Mouse (Mus musculus) bone marrow, adult 2 months (tissue): ENCODE measurements around the gene Gm20721. TPM values are rescaled to one million over a fixed set of nuclear protein-coding genes. Genes with fewer than 3 reads are reported as not detected.
"Not testable (repeated sequence)": the region's sequence is repeated elsewhere in the genome, so short reads cannot be mapped to it uniquely, and the experiment has no call there.

Experiments
- H3K27ac ChIP-seq: fragments of 200-500 bp; 2 replicates; pipeline ENCODE4 v1.5.1; 2012; ENCODE audit warnings: low read depth, mild to moderate bottlenecking, control low read depth, inconsistent platforms, low read length; ENCODE audit not compliant: control insufficient read depth, poor library complexity, insufficient read depth
- H3K4me1 ChIP-seq: fragments of 200-500 bp; 2 replicates; pipeline ENCODE4 v1.6.1; 2011; ENCODE audit warnings: low read length; ENCODE audit not compliant: control insufficient read depth, insufficient read depth
- H3K4me3 ChIP-seq: fragments of 200-500 bp; replicated peaks from 2 replicates; pipeline ENCODE3; 2011; ENCODE audit warnings: mild to moderate bottlenecking, low read depth, low read length, control low read depth; ENCODE audit not compliant: control insufficient read depth
- CTCF ChIP-seq: fragments of 200-500 bp; IDR thresholded peaks from 2 replicates; pipeline ENCODE4 v1.5.1; 2011; ENCODE audit warnings: low read length, control low read depth; ENCODE audit not compliant: control insufficient read depth, insufficient read depth
- POLR2A ChIP-seq: fragments of 200-500 bp; IDR thresholded peaks from 2 replicates; pipeline ENCODE4 v1.6.1; 2011; ENCODE audit warnings: low read depth, mild to moderate bottlenecking, control low read depth, low read length, borderline replicate concordance; ENCODE audit not compliant: control insufficient read depth
- WGBS: fragments of 180-500 bp; shearing (Covaris S2); methylation state at CpG from one replicate; pipeline ENCODE4 v1.1.7; 2018; 5-methylcytosine and 5-hydroxymethylcytosine counted together
- polyA plus RNA-seq: library from polyadenylated mRNA; stranded (reverse); fragments of >200 nt; gene quantifications from 2 replicates; pipeline ENCODE4 v1.2.4, GENCODE M21; 2011; ENCODE audit warnings: low replicate concordance; ENCODE audit not compliant: missing spikeins, insufficient read depth, insufficient read length

Gene Gm20721
- polyA plus RNA-seq, 1 experiment, result not detected

DNA sequence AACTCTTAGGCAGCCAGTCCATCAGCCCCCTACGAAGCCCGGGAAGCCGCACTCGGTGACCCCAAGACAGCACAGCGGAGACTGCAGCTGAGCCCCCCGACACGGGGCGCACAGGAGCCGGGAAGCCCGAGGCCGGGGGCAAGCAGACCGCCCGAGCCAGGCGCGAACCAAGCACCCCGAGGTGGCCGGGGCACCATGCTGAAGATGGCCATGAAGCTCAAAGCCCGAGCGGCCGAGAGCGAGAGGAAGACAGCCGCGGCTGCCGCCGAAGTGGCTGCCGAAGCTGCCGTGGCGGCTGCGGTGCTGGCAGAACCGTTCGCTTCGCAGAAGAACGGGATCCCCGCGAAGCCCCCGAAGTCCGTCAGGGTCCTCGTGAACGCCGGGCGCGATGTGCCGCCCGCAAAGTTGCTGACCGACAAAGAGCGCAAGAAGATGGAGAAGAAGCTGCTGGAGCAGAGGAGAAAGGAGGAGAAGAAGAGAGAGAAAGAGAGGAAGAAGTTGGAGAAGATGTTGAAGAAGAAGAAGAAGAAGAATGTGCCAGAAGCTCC lies 18.1 kb downstream of the Gm20721 start:
- H3K4me1 ChIP-seq, result no peaks in the 10 kb centered on the region; the same call in none of the 2 replicates
- WGBS, result 46% methylated on average over 46 of the region's 46 CpGs
- TF ChIP-seq POLR2A (no peak), CTCF (no peak)
- H3K27ac ChIP-seq, result peak overlapping the region; percentile 98
- peak overlapping the region; percentile 54 for H3K4me3 ChIP-seq

DNA sequence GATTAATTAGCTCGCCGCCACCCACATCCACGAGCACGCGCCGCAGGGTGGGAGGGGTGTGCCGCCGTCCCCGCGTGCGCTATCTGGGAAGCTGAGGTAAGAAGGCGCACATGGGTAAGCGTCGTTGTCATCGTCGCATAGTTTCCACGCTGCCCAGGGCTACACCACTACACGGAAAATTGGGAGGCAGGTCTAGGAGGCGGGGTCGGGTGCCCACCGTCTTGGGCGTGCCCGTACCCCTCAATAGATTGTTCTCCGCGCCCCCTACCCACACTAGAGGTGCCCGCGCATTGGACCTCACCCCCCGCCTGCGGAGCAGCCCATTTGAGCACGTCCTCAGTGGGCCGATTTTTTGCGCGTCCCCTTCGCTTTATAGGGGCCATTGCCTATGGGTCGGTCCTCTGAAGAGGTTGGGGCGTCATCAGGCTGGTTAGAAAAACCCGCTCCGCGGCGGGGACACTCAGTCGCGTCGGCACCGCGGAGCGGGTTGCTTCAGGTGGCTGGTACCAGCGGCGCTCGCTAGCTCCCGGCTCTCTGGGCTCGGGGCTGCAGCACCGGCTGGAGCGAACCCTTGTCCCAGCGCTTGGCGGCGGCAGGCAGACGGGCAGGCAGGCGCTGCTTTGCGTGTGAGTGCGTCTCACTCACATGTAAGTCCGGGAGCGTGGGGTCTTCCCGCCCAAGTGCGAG lies 19.1 kb downstream of the Gm20721 start:
- peak overlapping the region; percentile 78 for H3K27ac ChIP-seq
- H3K4me1 ChIP-seq, result no peaks in the 10 kb centered on the region; the same call in none of the 2 replicates
- peak overlapping the region; percentile 76 for H3K4me3 ChIP-seq
- WGBS, result 47% methylated on average over 64 of the region's 64 CpGs
- no peak for TF ChIP-seq CTCF
- peak; percentile 95 for TF ChIP-seq POLR2A

DNA sequence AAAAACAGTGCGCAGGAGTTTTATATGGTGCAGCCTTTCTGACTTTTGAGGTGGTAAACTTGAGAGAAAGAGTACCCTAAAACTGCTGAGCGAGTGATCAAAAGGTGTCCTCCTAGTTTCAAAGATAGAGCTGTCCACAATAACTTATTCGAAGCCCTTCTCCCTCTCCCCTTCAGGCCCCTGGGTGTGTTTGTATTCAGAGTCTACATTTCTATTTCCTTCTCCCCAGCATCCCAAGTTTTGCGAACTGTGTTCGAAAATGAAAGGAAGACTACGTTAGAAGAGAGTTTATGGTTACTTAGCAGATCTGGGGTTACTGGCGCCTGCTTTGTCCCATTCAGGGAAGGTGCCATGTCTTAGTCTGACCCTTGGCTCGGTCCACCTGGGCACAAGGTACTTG lies 20.0 kb downstream of the Gm20721 start:
- Histone ChIP-seq H3K27ac (no peak overlapping the region), H3K4me3 (peak overlapping the region; percentile 76), H3K4me1 (no peaks in the 10 kb centered on the region; the same call in none of the 2 replicates)
- no peak for TF ChIP-seq POLR2A
- no peak for TF ChIP-seq CTCF
- WGBS, result 53% methylated on average over 8 of the region's 8 CpGs

DNA sequence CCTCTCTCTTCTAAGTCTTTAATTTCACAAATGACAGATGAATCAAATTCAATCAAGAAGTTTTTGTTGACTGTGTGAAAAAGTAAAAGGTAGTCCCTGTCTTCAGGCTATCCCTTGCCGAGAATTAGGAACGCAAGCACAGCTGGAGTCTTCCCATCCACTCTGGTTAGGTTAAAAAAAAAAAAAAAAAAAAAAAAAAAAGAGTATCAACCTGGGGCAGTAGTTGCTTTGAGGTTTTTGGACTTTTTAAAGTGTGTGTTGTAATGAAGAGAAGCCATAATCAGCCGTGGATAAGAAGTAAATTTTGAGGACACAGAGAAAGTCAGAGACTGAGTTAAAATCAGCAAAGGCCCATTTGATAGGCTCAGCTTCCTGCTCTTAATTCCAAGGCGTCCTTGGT lies 20.5 kb downstream of the Gm20721 start:
- H3K4me3 ChIP-seq, result no peak overlapping the region
- 52% methylated on average over 4 of the region's 4 CpGs for WGBS
- no peak for TF ChIP-seq POLR2A
- TF ChIP-seq CTCF, result no peak
- no peak overlapping the region for H3K27ac ChIP-seq
- H3K4me1 ChIP-seq, result no peaks in the 10 kb centered on the region; the same call in none of the 2 replicates

DNA sequence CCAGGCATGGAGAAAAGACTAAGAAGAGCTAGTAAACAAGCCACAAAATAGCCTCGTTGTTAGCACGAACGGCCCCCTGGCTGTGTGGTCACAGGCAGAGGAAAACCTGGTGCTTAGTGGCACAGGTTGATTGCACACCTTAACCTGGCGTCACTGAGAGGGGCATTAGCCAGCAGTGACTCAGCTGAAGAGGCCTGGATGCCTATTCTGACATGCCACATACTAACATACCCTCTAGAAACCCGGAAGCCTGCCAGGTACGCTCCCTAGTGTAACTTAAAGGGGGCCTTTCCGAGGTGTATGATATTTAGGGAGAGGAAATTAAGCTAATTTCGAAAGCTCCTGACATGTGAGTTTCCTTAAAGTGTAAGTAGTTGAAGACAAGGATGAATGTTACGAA lies 29.9 kb downstream of the Gm20721 start:
- 80% methylated on average over 9 of the region's 9 CpGs for WGBS
- Histone ChIP-seq H3K4me3 (no peak overlapping the region), H3K4me1 (no peaks in the 10 kb centered on the region), H3K27ac (no peak overlapping the region)
- TF ChIP-seq POLR2A (no peak), CTCF (no peak)

DNA sequence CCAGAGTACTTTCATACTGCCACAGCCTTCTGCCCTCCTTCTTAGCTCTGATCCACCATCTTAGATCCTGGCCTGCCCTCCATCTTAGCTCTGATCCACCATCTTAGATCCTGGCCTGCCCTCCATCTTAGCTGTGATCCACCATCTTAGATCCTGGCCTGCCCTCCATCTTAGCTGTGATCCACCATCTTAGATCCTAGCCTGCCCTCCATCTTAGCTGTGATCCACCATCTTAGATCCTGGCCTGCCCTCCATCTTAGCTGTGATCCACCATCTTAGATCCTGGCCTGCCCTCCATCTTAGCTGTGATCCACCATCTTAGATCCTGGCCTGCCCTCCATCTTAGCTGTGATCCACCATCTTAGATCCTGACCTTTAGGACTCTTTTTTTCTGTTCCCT lies 31.1 kb downstream of the Gm20721 start:
- H3K4me1 ChIP-seq, H3K27ac ChIP-seq: not testable (repeated sequence)

DNA sequence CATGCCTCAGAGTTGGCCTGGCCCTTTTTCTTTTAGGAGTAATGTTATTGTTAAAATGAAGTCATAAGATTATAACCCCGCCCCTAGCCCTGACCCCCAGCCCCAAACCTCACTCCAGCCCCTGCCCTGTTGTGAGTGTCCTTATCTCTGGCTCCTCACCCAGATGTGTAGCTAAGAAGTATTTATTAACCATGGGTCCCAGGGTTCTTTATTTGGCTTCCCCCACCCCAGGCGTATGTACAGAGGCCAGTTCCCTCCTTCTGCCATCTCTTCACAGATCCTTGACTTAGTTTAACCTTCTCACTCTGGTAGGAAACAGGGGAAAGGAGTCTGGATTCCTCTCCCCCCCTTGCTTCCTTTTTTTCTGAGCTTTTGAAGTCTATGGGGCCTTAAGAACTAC lies 33.9 kb downstream of the Gm20721 start:
- Histone ChIP-seq H3K4me3 (no peak overlapping the region), H3K4me1 (no peaks in the 10 kb centered on the region), H3K27ac (no peak overlapping the region)
- WGBS, result 74% methylated on average over 2 of the region's 2 CpGs
- TF ChIP-seq CTCF (no peak), POLR2A (no peak)

More for the DNA sequence above, 31.1 kb downstream of the Gm20721 start:
- not testable (repeated sequence) for H3K4me3 ChIP-seq

DNA sequence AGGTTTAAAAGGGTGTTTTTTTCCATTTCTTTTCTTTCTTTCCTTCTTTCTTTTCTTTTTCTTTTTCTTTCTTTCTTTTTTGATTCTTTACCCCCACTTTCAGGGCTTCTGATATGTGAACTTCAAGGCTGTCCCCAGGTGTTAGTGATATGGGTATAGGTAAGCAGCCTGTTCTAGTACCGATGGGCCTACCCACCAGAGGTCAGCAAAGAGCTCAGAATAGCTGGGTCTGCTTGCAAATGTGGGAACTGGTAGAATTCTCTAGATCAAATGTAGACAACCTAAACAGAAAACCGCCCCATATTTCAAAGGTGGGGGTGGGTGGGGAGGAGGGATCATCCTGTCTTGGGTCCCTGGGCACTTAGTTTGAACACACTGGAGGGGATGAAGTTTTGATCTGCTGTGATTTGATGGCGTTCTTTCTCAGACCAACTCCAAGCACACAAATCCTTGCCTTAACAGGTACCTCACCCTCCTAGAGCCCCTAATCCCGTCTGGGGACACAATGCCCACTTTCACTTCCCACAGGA lies 34.3 kb downstream of the Gm20721 start:
- Histone ChIP-seq H3K27ac (no peak overlapping the region), H3K4me1 (no peaks in the 10 kb centered on the region), H3K4me3 (no peak overlapping the region)
- WGBS, result 22% methylated on average over 4 of the region's 4 CpGs
- TF ChIP-seq CTCF (peak; percentile 66), POLR2A (no peak)
